Mouse (Mus musculus) stomach, embryonic 16.5 days (tissue): Measurements from ENCODE around the gene Trmt1. TPM values are rescaled to one million over a fixed set of nuclear protein-coding genes. Genes with fewer than 3 reads are reported as not detected.

Experiments
- ATAC-seq: fragments of 200-750 bp; cut with Nextera tagmentation; 2 replicates; pipeline ENCODE4 v1.8.0; 2017; ENCODE audit warnings: moderate number of reproducible peaks, moderate TSS enrichment; ENCODE audit not compliant: insufficient read depth, low FRiP score
- H3K27ac ChIP-seq: fragments of 300-500 bp; sonication (generic); 2 replicates; pipeline ENCODE4 v1.5.1; 2014; ENCODE audit warnings: low read length
- H3K27me3 ChIP-seq: fragments of 300-500 bp; sonication (generic); 2 replicates; pipeline ENCODE4 v1.6.1; 2014; ENCODE audit warnings: low read length, control low read depth, mixed read lengths; ENCODE audit not compliant: control insufficient read depth, insufficient read depth
- H3K36me3 ChIP-seq: fragments of 300-500 bp; sonication (generic); 2 replicates; pipeline ENCODE4 v1.6.1; 2014; ENCODE audit warnings: low read length; ENCODE audit not compliant: control insufficient read depth, insufficient read depth
- H3K4me1 ChIP-seq: fragments of 300-500 bp; sonication (generic); 2 replicates; pipeline ENCODE4 v1.6.1; 2014; ENCODE audit warnings: low read length, control low read depth, mixed read lengths; ENCODE audit not compliant: control insufficient read depth, insufficient read depth
- H3K4me2 ChIP-seq: fragments of 300-500 bp; sonication (generic); 2 replicates; pipeline ENCODE4 v1.6.1; 2014; ENCODE audit warnings: low read depth, low read length, mixed read lengths
- H3K4me3 ChIP-seq: fragments of 300-500 bp; sonication (generic); replicated peaks from 2 replicates; pipeline ENCODE4 v1.5.1; 2014; ENCODE audit warnings: mild to moderate bottlenecking, low read length
- H3K9ac ChIP-seq: fragments of 300-500 bp; sonication (generic); 2 replicates; pipeline ENCODE4 v1.6.1; 2014; ENCODE audit warnings: low read length
- H3K9me3 ChIP-seq: fragments of 300-500 bp; sonication (generic); replicated peaks from 2 replicates; pipeline ENCODE4 v1.6.1; 2016; ENCODE audit warnings: low read length, control low read depth; ENCODE audit not compliant: control insufficient read depth
- WGBS: fragments of 180-500 bp; shearing (Covaris S2); extraction: QIAGEN DNeasy Blood & Tissue Kit; methylation state at CpG from one replicate; pipeline ENCODE4 v1.1.7; 2014; 5-methylcytosine and 5-hydroxymethylcytosine counted together
- polyA plus RNA-seq: library from polyadenylated mRNA; unstranded; fragments of >200 nt; fragmentation: Nextera tagmentation; extraction: Ambion mirVana; gene quantifications from 2 replicates; pipeline ENCODE4 v1.2.1, GENCODE M21; 2015

Gene Trmt1
- polyA plus RNA-seq, 1 experiment from 2014 or later, result 53.7 TPM

DNA sequence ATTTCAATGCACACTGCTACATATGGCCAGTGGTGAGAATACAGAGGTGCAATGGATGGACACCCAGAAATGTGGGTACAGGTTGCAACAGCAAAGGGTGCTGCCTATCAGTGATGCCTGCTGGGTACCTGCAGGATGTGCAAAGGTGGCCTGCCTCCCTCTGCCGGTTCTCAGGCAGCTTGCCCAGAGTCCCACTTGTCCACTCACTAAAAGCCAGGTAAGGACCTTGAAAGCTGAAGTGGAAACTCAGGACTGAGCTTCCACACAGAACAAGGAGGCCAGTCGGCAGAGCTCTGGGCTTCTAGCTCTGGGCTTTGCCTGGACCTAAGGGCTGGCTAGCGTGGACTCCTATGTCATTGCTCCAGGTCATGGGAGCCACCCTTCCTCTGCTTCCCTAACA, 25.2 kb downstream of the Trmt1 start:
- Histone ChIP-seq H3K4me2 (no peak overlapping the region), H3K27ac (peak overlapping the region; percentile 95), H3K9me3 (no peaks in the 10 kb centered on the region), H3K27me3 (peaks cover 20% of the 10 kb centered on the region), H3K4me3 (no peak overlapping the region), H3K36me3 (no peaks in the 10 kb centered on the region), H3K4me1 (peaks cover 66% of the 10 kb centered on the region), H3K9ac (peak overlapping the region; percentile 36; the same call in 1 of the 2 replicates)
- ATAC-seq, result no peak
- 50% methylated on average over 3 of the region's 3 CpGs for WGBS

DNA sequence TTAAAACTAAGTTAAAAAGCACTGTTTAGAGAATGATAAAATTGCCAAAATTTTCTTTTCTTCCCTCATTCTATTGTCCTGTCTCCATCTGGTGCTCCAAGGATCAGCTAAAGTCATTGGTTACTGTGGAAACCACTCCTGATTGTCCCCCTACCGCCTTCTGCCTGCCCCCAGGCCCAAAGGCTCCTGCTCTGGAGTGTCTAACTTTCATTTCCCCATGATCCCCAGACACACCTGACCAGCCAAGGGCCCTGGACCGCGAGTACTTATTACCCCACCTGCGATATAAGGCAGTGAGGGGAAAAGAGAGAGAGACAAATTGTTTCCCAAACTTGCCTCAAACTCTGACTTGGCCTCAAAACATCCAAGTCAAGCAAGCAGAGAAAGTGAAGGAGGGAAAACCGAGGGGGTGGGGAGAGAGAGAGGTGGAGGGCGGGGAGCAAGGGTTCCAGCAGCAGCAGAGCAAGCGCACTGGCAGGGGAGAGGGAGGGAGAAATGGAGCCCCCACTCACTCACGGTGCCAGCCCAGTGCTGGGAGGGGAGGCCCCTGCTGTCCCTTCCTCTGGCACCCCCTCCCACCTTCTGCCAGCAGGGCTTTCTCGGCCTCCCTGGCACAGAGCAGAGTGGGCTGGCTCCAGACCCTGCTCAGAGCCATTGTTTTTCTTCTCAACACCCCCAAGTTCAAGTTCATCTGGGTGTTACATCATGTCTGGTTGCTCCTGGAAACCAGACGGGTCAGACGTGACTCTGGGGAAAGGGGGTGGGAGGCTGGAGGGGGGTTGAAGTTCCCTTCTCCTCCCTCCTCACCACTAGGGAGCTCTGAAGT, 26.0 kb downstream of the Trmt1 start:
- Histone ChIP-seq H3K4me2 (peak overlapping the region; percentile 11), H3K27ac (peak overlapping the region; percentile 95), H3K9me3 (no peaks in the 10 kb centered on the region), H3K36me3 (no peaks in the 10 kb centered on the region), H3K4me3 (no peak overlapping the region), H3K9ac (peak overlapping the region; percentile 62), H3K4me1 (peaks cover 60% of the 10 kb centered on the region), H3K27me3 (peaks cover 12% of the 10 kb centered on the region)
- WGBS, result 22% methylated on average over 11 of the region's 11 CpGs
- peak; percentile 81 for ATAC-seq

DNA sequence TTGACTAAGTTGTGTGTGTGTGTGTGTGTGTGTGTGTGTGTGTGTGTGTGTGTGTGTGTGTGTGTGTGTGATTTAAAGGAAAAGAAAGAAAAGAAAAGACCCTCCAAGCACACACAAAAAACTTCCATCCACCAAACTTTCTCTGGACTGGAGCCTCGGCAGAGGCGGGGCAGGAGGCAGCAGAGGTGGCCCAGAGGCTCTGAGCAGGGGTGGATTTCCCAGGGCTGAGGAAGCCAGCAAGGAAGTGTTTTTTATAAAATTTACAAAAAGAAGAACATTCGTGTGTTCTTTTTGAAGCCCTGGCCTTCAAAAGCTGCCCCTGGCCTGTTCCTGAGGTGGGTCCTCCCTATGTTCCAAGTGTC, 26.6 kb downstream of the Trmt1 start:
- Histone ChIP-seq H3K9me3 (no peaks in the 10 kb centered on the region), H3K9ac (peak overlapping the region; percentile 43), H3K4me2 (peak overlapping the region; percentile 11; the same call in 1 of the 2 replicates), H3K36me3 (no peaks in the 10 kb centered on the region), H3K4me3 (no peak overlapping the region), H3K27me3 (peaks cover 7% of the 10 kb centered on the region), H3K4me1 (peaks cover 54% of the 10 kb centered on the region), H3K27ac (peak overlapping the region; percentile 95)
- WGBS, result 17% methylated on average over 3 of the region's 3 CpGs
- ATAC-seq, result peak; percentile 45

DNA sequence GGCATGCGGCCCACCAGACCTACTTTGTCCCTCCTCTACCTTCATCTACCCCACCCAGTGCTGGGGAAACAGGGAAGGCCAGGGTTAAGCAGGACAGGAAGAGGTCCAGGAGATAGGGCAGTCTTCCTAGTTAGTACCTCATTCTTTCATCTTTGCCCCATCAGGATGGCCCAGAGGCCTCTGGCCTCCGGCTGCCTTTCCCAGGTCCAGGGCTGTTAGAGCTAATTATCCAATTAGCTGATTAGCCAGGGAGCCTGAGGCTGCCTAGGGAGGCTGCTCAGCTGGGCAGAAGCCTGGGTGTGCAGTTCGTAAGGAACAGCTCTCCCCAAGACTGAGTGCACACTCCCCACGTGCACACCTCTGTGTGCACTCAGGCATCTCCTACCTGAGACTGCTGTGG, 27.3 kb downstream of the Trmt1 start:
- Histone ChIP-seq H3K9ac (peak overlapping the region; percentile 43), H3K4me2 (no peak overlapping the region), H3K27ac (peak overlapping the region; percentile 95), H3K9me3 (no peaks in the 10 kb centered on the region), H3K27me3 (peaks cover under 1% of the 10 kb centered on the region; the same call in 1 of the 2 replicates), H3K4me1 (peaks cover 47% of the 10 kb centered on the region), H3K36me3 (no peaks in the 10 kb centered on the region), H3K4me3 (no peak overlapping the region)
- no peak for ATAC-seq
- WGBS, result 61% methylated on average over 4 of the region's 4 CpGs

DNA sequence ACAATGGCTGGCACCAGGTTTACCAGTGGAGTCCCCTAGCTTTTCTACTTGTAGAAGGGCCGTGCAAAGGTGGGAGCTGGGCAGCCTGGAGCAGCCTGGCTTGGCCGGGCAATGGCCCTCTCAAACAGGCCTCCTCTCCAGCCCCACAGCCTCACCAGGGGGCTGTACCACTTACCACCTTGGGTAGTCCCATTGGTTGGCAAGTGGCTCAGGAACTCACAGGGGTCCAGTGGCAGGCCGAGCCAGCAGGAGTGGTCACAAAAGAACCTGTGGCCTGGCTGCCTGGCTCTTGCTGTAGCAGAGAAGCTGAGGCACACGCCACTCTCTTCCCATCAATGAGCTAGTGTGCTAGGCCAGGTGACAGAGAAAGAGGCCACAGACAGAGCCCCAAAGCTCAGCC, 28.1 kb downstream of the Trmt1 start:
- no peak overlapping the region for H3K4me2 ChIP-seq

DNA sequence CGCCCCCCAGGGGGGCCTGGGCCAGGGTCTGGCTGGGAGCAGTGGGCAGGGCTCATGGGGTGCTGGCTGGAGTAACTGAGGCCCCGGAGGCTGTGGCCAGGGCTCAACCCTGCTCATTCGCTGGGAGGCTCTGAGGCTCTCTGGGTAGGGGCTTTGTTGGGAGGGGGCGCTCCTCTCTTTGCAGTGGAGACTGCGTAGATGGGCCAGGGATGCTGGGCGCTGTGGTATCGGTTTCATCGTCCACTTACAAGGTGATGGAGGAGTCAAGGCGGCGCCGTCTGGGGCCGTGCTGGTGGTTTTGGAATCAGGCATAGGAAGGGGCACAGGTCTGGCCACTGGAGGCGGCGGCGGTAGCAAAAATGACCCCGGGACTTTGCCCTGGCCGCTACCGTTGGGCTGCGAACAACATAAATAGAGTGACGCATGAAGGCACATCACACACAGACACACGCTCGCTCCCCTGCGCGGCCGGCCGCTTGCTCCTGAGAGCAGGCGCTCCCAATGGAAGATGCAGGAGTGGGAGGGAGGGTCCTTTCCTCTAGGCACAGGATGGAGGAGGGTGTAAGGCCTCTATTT, 29.9 kb downstream of the Trmt1 start:
- Histone ChIP-seq H3K4me1 (peaks cover 35% of the 10 kb centered on the region), H3K9me3 (no peaks in the 10 kb centered on the region), H3K4me3 (no peak overlapping the region), H3K4me2 (no peak overlapping the region), H3K27ac (no peak overlapping the region), H3K9ac (no peak overlapping the region), H3K36me3 (no peaks in the 10 kb centered on the region), H3K27me3 (no peaks in the 10 kb centered on the region; the same call in 1 of the 2 replicates)
- ATAC-seq, result no peak
- WGBS, result 37% methylated on average over 27 of the region's 27 CpGs

More for the DNA sequence above, 28.1 kb downstream of the Trmt1 start:
- H3K4me1 ChIP-seq, result peaks cover 40% of the 10 kb centered on the region
- peak overlapping the region; percentile 95 for H3K27ac ChIP-seq
- H3K36me3 ChIP-seq, result no peaks in the 10 kb centered on the region
- peak overlapping the region; percentile 43 for H3K9ac ChIP-seq
- ATAC-seq, result no peak
- H3K9me3 ChIP-seq, result no peaks in the 10 kb centered on the region
- H3K27me3 ChIP-seq, result no peaks in the 10 kb centered on the region; the same call in 1 of the 2 replicates
- no peak overlapping the region for H3K4me3 ChIP-seq
- 74% methylated on average over 4 of the region's 4 CpGs for WGBS

DNA sequence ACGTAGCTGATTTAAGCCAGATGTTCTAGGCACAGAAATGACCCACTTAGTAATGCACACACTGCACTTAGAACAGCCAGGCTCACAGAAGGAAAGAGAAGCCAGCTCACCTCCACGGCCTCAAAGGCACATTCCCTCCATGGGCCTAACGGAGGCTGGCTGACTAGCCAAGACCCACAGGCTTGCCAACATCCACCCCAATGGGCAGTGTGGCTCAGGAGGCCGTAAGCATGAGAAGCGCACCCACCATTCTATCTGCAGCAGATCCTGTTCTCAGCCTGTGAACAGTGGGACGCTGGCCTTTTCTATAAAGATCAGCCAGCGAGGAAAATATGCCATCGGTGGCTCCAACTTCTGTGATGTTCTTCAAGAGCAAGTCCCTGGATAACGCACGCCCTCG, 30.7 kb downstream of the Trmt1 start:
- WGBS, result 90% methylated on average over 11 of the region's 11 CpGs
- Histone ChIP-seq H3K36me3 (no peaks in the 10 kb centered on the region), H3K9me3 (no peaks in the 10 kb centered on the region), H3K27ac (no peak overlapping the region), H3K4me1 (peaks cover 29% of the 10 kb centered on the region), H3K9ac (0 out of 2 replicates have a peak overlapping the region, but pooled peaks have one; percentile 17), H3K4me2 (no peak overlapping the region), H3K27me3 (no peaks in the 10 kb centered on the region; the same call in 1 of the 2 replicates), H3K4me3 (no peak overlapping the region)
- ATAC-seq, result no peak

DNA sequence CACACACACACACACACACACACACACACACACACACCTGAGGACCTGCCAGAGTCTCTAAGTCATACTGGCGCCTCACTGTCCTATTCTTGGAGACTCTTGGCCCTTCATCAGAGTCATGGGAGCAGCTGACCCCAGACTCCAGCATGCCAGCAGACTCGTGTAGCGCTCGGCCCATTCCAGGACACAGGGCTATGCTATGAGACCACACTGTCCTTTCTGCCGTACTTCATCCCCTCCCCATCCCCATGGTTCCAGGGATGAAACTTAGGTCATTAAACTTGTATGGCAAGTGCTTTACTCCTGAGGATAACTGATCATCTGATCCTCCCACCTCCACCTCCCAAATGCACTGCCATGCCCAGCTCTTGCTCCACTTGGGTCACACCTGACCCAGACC, 32.4 kb downstream of the Trmt1 start:
- Histone ChIP-seq H3K27me3 (no peaks in the 10 kb centered on the region; the same call in 1 of the 2 replicates), H3K27ac (no peak overlapping the region), H3K9me3 (no peaks in the 10 kb centered on the region), H3K9ac (no peak overlapping the region), H3K4me2 (no peak overlapping the region), H3K4me3 (no peak overlapping the region), H3K36me3 (no peaks in the 10 kb centered on the region), H3K4me1 (peaks cover 30% of the 10 kb centered on the region)
- 81% methylated on average over 5 of the region's 5 CpGs for WGBS
- ATAC-seq, result no peak

DNA sequence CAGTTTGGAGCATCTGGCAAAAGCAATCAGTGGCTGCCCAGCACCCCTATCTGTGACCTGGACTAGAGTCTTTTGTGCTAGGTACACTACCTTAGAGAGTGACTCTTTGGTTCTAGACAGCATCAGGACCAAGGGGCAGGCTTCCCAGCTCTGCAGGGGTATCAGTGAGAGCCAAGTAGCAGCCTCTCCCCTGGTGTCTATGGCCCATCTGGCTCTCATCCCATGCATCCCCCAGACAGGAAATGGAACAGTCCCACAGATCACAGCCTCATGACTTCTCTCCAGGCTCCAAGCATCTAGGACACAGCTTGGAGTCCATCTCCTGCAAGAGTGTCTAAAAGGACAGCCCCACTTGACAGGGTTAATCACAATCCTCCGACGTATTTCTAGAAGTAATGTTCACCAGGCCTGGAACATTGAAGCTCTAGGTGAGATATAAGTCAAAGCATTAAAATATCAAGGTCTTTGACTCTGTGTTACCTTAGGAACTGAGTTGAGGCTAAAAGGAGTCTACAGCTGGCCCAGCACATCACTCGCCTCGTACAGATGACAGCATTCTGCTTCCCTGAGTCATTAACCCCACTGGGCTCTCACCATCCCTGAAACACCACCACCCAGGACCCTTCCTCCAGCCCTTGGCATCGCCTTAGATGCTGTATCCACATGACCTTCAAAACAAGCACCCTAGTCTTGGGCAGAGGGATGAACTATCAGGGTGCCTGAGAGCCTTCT, 33.0 kb downstream of the Trmt1 start:
- Histone ChIP-seq H3K9me3 (no peaks in the 10 kb centered on the region), H3K36me3 (no peaks in the 10 kb centered on the region), H3K27ac (no peak overlapping the region), H3K4me1 (peaks cover 30% of the 10 kb centered on the region), H3K4me2 (no peak overlapping the region), H3K9ac (no peak overlapping the region), H3K27me3 (no peaks in the 10 kb centered on the region; the same call in 1 of the 2 replicates), H3K4me3 (no peak overlapping the region)
- WGBS, result 77% methylated on average over 5 of the region's 5 CpGs
- ATAC-seq, result no peak
